Mouse (Mus musculus): Measurements from ENCODE around the gene Mgrn1. TPM values are rescaled to one million over a fixed set of nuclear protein-coding genes. Genes with fewer than 3 reads are reported as not detected.

The Mgrn1 gene
- 100 to 1,000 TPM; 204 to 222 (median 214) TPM for total RNA-seq (2022)

GRCm38 (mm10) chr16:4885760-4886689 lies at the start of gene Mgrn1:
TSS of gene Mgrn1 (plus strand) at chr16:4886249.
- peak; percentile 74 to 83 for DNase-seq (ENCODE audit: low spot score in 2 of 2)

DNA sequence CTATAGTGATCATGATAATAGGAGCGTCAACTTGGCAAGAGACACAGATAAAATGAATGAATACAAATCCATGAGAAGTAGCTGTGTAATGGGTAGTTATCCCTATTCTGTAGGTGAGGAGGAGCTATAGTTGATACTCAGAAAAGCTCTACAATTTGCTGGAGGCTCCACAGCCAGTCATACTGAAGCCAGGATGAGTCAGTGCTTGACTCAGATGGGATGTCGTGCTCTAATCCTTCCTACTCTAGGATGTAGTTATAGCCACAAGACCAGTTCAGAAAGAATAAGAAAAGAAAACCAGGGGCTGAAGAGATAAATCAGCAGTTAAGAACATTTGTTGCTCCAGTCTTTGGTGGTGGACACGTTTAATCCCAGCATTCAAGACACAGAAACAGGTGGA lies 48.4 kb upstream of the Mgrn1 start:
- DNase-seq (ENCODE audit: low spot score in 2 of 2) = no peak

DNA sequence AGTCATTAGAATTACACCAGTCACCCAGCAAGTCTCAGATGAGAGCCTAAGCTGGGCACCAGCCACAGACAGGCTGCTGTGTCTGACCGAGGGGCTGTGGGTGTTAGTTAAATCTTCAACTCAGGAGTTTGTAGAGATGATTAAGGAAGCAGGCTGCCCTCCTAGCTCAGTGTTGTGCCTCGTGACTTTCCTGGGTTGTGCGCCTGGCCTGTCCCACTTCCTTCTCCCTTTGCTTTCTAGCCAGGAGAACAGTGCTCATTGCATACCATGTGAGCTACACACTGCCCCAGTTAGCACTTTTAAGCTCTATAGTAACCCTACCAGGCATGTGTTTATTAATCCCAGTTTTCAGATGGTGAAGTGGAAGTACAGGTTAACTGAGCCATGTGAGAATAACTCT lies 46.5 kb upstream of the Mgrn1 start:
- DNase-seq (ENCODE audit: low spot score in 2 of 2) = no peak

- no peak for DNase-seq (ENCODE audit: low spot score in 2 of 2)
These were observed 45.8 kb upstream of the Mgrn1 start for GRCm38 (mm10) chr16:4840231-4840630.

DNA sequence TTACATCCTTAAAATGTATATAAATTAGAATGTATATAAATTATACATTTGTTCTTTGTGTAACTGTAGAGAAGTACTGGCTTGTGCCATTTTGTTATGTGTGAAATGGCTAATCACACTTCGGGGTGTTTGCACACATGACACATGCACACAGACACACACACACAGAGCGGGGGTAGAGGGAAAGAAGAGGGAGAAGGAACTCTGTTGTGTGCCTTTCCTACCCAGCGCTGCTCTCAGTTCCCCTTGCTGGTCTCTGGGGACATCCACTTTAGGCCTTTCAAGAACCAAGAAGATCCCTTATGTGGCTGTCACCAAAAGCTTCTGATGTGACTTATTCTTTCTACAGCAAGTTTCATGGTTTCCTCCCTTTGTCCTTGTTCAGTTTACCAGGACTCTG lies 39.0 kb upstream of the Mgrn1 start:
- DNase-seq (ENCODE audit: low spot score in 2 of 2) = no peak

DNA sequence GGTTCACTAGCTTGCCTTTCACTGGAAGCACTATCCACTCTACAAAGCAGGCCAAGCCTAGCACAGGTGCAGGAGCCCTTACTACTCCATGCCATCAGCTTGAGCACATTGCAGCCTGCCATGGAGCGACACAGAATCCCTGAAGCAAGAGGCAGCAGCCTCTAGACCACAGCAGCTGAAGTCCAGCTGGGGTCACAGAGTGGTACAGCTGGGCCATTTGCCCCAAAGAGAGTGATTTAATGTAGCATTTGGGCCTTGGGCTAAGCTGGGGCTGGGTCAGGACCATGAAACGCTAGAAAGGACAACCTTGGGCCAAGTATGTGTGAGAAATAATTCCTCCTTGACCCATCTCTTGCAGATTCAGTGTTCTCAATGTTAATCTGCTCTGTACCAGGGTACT lies 38.0 kb upstream of the Mgrn1 start:
- no peak for DNase-seq (ENCODE audit: low spot score in 2 of 2)

GRCm38 (mm10) chr16:4850361-4850760 lies 35.7 kb upstream of the Mgrn1 start:
- no peak for DNase-seq (ENCODE audit: low spot score in 2 of 2)

DNA sequence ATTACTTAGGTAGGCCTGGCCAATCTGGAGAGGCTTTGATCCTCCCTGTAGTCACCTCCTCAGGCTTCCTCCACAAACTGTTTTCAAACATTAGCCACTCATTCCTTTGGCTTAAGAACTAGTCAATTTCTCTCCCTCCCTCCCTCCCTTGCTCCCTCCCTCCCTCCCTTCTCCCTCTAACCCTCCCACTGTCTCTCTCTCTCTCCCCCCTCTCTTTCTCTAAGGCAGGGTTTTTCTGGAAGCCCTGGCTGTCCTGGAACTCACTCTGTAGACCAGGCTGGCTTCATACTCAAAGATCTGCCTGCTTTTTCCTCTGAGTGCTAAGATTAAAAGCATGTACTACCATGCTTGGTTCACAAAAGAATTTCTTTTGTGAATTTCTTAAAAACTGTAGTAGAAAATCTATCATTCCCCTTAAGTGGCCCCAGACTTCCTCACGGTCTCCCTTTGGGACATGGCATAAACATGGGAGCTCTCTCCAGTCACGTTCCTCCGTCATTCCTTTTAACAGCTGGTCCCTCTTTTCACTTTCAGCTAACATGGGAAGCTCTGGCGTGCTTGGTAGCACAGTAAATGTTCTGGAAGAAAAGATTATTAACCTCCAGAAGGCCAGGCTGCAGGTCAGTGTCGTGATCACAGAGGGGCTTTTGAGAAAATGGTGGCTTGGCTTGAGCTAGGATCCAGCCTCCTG lies 35.0 kb upstream of the Mgrn1 start:
- no peak for DNase-seq (ENCODE audit: low spot score in 2 of 2)

DNA sequence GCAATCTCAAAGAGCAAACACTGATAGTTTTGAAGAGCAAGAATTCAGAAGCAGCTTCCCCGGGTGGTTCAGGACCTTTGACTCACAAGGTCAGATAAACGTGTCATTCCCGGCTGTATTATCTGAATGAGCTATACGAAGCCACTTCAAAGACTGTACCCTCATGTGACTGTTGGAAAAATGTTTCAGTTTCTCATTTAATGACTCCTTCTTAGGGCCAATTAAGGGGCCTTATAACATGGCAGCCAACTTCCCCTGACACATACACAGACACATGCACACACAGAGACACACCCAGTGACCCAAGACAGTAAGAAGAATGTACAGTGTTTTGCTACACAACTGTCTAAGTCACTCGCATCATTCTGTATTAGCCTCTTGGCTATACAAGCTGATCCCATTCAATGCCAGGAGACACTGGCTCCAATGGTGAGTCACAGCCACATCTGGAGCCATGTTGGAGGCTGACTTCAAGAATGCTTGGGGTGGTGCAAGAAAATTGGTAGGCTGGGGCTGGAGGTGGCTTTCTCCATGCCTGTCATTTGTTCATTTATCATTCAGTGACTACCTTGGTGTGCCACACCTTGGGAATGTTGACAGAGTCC lies 30.9 kb upstream of the Mgrn1 start:
- no peak for DNase-seq (ENCODE audit: low spot score in 2 of 2)

DNA sequence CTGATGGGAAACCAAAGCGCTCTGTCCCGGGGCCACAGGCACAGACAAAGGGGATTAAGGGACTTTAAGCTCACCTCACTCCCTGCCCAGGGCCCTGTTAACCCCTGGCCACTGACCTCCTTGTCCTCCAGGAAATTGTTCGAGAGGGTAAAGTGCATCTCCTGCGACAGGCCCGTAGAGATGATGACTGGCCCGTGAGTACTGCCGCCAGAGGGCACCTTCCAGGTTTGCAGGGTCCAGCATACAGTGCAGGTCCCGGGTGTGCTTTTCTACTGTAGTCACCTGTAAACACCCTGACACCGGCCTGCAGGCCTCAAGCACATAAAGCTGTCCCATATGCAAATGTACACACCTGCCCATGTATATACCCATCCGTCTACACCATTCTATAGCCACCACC lies 24.7 kb upstream of the Mgrn1 start:
- DNase-seq (ENCODE audit: low spot score in 2 of 2) = no peak

- peak in 1 of 2 experiments; percentile 65 for DNase-seq (ENCODE audit: low spot score in 2 of 2)
These were observed 23.1 kb upstream of the Mgrn1 start for GRCm38 (mm10) chr16:4862863-4863483.

DNA sequence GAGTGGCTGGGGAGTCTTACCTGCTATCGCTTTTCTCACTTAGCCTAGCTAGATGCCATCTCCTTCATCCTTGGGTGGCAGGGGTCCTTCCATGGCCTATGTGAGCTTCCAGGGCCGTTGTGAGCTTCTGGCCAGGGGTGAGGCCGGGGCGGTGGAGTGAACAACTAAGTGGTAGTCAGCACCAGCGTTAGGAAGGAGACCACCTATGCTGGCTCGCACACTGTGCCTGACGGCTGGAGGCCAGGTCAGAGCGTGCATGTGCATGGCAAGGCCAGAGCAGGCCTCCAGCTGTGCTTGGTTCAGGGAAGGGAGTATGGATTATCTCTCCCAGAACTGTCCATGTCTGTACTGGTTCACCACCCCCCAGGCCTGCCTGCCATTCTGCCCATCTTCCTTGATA lies 22.3 kb upstream of the Mgrn1 start:
- DNase-seq (ENCODE audit: low spot score in 2 of 2) = no peak

GRCm38 (mm10) chr16:4866101-4866695 lies 19.9 kb upstream of the Mgrn1 start:
- no peak for DNase-seq (ENCODE audit: low spot score in 2 of 2)

GRCm38 (mm10) chr16:4870490-4870889 lies 15.6 kb upstream of the Mgrn1 start:
- no peak for DNase-seq (ENCODE audit: low spot score in 2 of 2)

DNA sequence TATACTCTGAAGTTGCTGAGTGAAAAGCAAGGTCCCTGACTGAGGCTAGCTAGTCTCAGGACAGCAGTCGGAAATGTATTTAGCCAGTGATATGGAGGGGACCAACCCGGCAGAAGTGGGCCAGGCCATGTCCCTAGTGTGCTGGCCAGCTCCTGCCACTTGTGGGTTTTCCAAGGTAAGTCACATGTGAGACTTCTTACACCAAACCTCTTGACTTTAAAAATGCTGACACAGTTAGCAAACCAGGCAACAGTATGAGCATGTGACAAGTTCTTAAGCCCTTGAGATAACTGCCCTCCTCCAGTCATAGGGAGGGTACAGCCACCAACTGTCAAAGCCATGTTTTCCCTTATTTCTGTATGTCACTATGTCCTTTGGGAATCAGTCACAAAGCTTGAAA lies 14.1 kb upstream of the Mgrn1 start:
- DNase-seq (ENCODE audit: low spot score in 2 of 2) = no peak

- DNase-seq (ENCODE audit: low spot score in 2 of 2) = no peak
These were observed 10.6 kb upstream of the Mgrn1 start for GRCm38 (mm10) chr16:4875198-4876032.

DNA sequence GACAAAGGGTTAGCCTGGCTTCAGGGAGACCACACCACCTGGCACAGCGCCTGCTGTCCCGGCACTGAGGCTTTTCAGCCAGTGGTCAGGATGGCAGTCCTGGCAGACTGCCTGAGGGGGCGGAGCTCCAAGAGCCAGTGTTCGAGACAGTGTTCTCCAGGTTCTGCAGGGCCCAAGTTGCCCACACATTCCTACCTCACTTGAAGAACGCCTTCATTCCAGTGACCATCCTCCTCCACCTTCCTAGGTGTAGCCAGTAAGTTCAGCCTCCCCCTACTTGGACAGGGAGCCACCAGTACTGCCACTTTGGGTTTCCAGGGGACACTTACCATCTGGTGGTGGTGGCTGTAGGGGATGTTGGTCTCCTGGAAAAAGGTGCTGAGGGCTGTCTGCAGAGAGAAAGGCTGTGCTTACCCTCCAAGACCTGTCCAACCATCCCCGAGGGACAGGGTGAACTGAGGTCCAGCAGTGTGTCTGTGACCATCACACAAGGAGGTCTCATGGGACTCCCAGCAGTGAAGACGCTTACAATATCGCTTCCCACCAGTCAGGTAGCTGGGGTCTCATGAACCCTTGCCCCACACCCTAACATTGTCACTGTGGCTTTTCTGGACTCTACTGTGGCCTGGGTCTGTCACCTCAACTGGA lies 9.9 kb upstream of the Mgrn1 start:
- DNase-seq (ENCODE audit: low spot score in 2 of 2) = peak in 1 of 2 experiments; percentile 55

- DNase-seq (ENCODE audit: low spot score in 2 of 2) = no peak
These were observed 8.9 kb upstream of the Mgrn1 start for GRCm38 (mm10) chr16:4877195-4877594.

- no peak for DNase-seq (ENCODE audit: low spot score in 2 of 2)
These were observed 8.3 kb upstream of the Mgrn1 start for GRCm38 (mm10) chr16:4877701-4878100.
